Mouse (Mus musculus): ENCODE data around the gene Sec14l2.

The Sec14l2 gene

GRCm38 (mm10) chr11:4098816-4099215, 24.4 kb downstream of the Sec14l2 start:
- no peak for DNase-seq (ENCODE audit: low read depth, low spot score)

GRCm38 (mm10) chr11:4098120-4098519, 25.1 kb downstream of the Sec14l2 start:
- DNase-seq (ENCODE audit: low read depth, low spot score), result no peak

GRCm38 (mm10) chr11:4097091-4097621, 26.1 kb downstream of the Sec14l2 start:
- no peak for DNase-seq (ENCODE audit: low read depth, low spot score)

GRCm38 (mm10) chr11:4096054-4096984, 26.9 kb downstream of the Sec14l2 start:
- peak; percentile 99 for DNase-seq (ENCODE audit: low read depth, low spot score)

GRCm38 (mm10) chr11:4095171-4096053, 27.8 kb downstream of the Sec14l2 start, which contains the start of gene Mtfp1:
TSS of gene Mtfp1 (minus strand) at chr11:4095445.
- DNase-seq (ENCODE audit: low read depth, low spot score), result peak; percentile 64

- DNase-seq (ENCODE audit: low read depth, low spot score), result peak; percentile 94
Observed at GRCm38 (mm10) chr11:4094378-4095170, 28.6 kb downstream of the Sec14l2 start.

- DNase-seq (ENCODE audit: low read depth, low spot score), result peak; percentile 68
Observed at GRCm38 (mm10) chr11:4093459-4094377, 29.5 kb downstream of the Sec14l2 start.

- DNase-seq (ENCODE audit: low read depth, low spot score), result no peak
Observed at GRCm38 (mm10) chr11:4087267-4087666, 35.9 kb downstream of the Sec14l2 start.

- DNase-seq (ENCODE audit: low read depth, low spot score), result peak; percentile 16
Observed at GRCm38 (mm10) chr11:4086246-4086645, 37.0 kb downstream of the Sec14l2 start.

GRCm38 (mm10) chr11:4083316-4084078, 39.7 kb downstream of the Sec14l2 start:
- DNase-seq (ENCODE audit: low read depth, low spot score), result peak; percentile 83

GRCm38 (mm10) chr11:4080219-4080618, 43.0 kb downstream of the Sec14l2 start:
- peak; percentile 81 for DNase-seq (ENCODE audit: low read depth, low spot score)

GRCm38 (mm10) chr11:4078267-4078933, 44.8 kb downstream of the Sec14l2 start:
- DNase-seq (ENCODE audit: low read depth, low spot score), result no peak

- DNase-seq (ENCODE audit: low read depth, low spot score), result peak; percentile 66
Observed at GRCm38 (mm10) chr11:4076633-4077032, 46.6 kb downstream of the Sec14l2 start.

GRCm38 (mm10) chr11:4069664-4070063, 53.6 kb downstream of the Sec14l2 start:
- no peak for DNase-seq (ENCODE audit: low read depth, low spot score)

- no peak for DNase-seq (ENCODE audit: low read depth, low spot score)
Observed at GRCm38 (mm10) chr11:4064627-4065122, 58.5 kb downstream of the Sec14l2 start, which contains the start of gene Sec14l3. TSS of gene Sec14l3 (plus strand) at chr11:4064841.

GRCm38 (mm10) chr11:4062981-4063380, 60.2 kb downstream of the Sec14l2 start:
- no peak for DNase-seq (ENCODE audit: low read depth, low spot score)

GRCm38 (mm10) chr11:4062523-4062922, 60.7 kb downstream of the Sec14l2 start:
- no peak for DNase-seq (ENCODE audit: low read depth, low spot score)

- DNase-seq (ENCODE audit: low read depth, low spot score), result no peak
Observed at GRCm38 (mm10) chr11:4060866-4061575, 62.2 kb downstream of the Sec14l2 start.

Data from ZHBTc4 (cell line).